Mouse (Mus musculus) left cerebral cortex, postnatal 4 days (tissue): Measurements from ENCODE around the gene Mrps7. TPM values are rescaled to one million over a fixed set of nuclear protein-coding genes. Genes with fewer than 3 reads are reported as not detected.
A peak's percentile ranks its signal among the peaks of the same experiment; 100 is the strongest.

Experiments
- DNase-seq: peaks from one replicate; pipeline ENCODE4 v3.0.0-alpha.2; 2022
- intact Hi-C: fragments of 180-260 bp; cut with DNase I; formaldehyde crosslinking; loops from one replicate; pipeline ENCODE4 v1.15.1; 2025
- total RNA-seq, 2 experiments: library from RNA; stranded (reverse); gene quantifications; 2 replicates each; pipeline ENCODE4 v1.2.3; 2021

Gene Mrps7
- total RNA-seq, 2 experiments from 2014 or later: 43.0 to 44.1 TPM

- DNase-seq: peak; percentile 82
- intact Hi-C loops: no loop called here
Observed at GRCm38 (mm10) chr11:115608421-115609399, 5.0 kb downstream of the Mrps7 start.

DNA sequence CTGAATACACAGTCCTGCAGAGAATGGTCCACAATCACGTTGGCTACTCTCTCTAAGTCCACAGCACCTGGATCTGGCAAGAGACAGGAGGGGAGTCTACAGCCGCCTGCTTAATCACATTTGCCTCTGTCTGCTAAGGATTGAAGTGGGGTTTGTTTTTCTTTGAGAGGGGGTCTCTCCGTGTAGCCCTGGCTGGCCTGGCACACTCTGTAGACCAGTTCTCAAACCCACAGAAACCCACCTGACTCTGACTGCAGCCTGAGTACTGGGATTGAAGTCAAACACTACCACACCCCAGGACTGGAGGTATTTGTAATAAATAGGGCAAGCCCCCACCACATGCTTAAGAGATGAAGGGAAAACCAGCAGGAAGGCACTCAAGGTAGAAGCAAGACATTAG, 5.9 kb downstream of the Mrps7 start:
- no peak for DNase-seq
- intact Hi-C loops: no loop called here

GRCm38 (mm10) chr11:115611173-115611572, 7.4 kb downstream of the Mrps7 start:
- no peak for DNase-seq
- intact Hi-C loops: no loop called here

GRCm38 (mm10) chr11:115612059-115612409, 8.3 kb downstream of the Mrps7 start:
- peak; percentile 85 for DNase-seq
- intact Hi-C loops: no loop called here

GRCm38 (mm10) chr11:115612410-115613137, 8.8 kb downstream of the Mrps7 start, which contains the start of gene Mif4gd:
TSS of gene Mif4gd (minus strand) at chr11:115612969.
- intact Hi-C loops: no loop called here
- peak; percentile 81 for DNase-seq

DNA sequence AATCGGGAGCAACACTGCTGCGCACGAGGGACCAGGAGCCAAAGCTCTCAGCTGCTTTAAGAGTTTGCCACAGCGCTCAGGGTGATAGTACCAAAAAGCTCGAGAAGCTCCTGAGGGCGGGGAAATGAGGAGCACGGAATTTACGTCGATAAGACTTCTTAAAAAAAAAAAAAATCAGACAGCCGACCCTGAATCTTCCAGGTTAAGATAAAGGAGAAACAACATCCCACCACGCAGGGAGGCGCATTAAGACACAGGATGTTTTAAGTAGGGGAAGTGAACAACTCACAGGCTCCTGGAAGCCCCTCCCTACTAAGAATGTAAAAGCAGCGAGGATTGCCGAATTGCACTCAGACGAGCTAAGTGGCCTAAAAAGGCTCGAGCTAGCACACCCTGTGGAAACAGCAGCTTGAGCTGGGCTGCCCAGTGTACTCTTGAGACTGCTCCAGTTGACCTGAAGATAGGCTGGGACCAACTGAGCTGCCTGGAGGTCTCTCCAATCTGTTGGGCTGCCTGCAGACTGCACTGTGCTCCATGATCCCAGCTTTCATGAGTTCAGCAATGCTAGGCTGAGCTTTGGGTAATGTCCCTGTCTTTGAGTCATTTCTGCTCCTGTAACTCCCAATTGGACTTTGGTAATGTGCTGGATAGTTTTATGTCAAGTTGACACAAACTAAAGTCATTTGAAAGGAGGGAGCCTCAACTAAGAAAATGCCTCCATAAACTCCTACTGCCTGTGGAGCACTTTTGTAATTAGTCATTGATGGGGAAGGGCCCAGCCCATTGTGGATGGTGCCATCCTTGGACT, 9.6 kb downstream of the Mrps7 start:
- intact Hi-C loops: no loop called here
- DNase-seq: no peak

- intact Hi-C loops: no loop called here
- DNase-seq: no peak
Observed at GRCm38 (mm10) chr11:115614346-115615107, 10.8 kb downstream of the Mrps7 start.

DNA sequence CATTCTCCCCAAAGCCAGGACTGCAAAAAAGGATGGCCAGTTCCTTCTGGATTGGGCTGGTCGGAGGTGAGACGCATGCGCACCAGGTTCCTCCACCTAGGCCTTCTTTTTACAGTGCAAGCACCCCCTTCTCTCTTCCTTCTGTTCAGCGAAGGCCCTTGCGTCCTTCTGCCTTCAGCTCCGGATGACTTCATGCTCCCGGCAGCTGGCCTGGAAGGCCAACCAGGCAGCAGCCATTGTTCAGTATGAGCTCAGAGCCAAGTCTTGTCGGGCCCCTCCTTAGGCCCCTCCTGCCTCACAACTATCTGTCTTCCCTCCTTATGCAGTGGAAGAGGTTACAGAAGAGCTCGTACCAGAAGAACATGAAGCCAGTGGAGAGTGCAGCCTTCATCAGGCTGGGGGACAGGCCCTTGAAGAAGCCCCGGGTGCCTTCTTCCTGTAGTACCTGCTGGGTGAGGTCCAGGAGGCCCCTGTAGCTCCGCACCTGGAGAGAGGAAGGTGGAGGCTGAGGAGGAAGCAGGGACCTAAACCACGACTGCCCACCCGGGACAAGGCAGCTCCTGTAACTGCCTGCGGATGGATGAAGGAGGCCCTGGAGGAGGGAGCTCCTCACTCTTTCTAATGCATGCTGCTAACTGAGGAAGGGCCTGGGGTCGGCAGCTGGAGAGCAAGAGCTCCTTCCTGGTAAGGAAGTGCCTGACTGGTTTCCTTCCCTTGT, 11.5 kb downstream of the Mrps7 start:
- DNase-seq: no peak
- intact Hi-C loops: no loop called here

DNA sequence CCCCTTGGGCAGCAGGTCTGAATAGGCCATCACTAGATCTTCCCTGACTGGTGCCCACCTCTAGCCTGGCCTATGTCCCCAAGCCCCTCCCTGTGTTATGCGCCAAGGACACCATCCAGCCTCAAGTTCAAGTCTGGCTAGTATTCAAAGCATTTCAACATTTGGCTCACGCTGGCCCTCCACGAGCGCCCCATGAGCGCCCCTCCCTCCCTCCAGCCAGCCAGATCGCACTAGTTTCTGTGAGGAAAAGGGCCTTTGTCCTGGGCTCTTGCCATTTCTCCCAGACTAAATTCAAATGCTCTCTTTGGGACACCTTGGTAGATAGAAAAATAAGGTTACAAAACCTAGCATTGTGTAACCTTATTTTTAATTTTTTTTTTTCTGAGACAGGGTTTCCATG, 12.2 kb downstream of the Mrps7 start:
- no peak for DNase-seq
- intact Hi-C loops: no loop called here

- intact Hi-C loops: no loop called here
- no peak for DNase-seq
Observed at GRCm38 (mm10) chr11:115616371-115616770, 12.6 kb downstream of the Mrps7 start.

DNA sequence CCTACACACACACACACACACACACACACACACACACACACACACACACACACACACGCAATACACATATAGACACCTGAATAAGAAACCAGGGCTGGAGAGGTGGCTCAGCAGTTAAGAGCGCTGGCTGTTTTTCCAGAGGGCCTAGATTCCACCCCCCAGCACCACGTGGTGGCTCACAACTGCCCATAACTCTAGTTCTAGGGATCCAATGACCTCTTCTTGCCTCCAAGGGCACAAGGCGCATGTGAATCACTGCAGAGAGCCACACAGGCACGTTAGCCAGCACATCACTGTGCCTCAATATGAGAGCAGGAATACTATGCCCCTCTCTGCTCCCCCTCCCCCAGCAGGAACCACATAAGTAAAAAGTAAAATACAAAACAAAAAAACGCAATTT, 13.2 kb downstream of the Mrps7 start:
- intact Hi-C loops: no loop called here
- no peak for DNase-seq

GRCm38 (mm10) chr11:115618001-115618400, 14.3 kb downstream of the Mrps7 start:
- no peak for DNase-seq
- intact Hi-C loops: no loop called here

DNA sequence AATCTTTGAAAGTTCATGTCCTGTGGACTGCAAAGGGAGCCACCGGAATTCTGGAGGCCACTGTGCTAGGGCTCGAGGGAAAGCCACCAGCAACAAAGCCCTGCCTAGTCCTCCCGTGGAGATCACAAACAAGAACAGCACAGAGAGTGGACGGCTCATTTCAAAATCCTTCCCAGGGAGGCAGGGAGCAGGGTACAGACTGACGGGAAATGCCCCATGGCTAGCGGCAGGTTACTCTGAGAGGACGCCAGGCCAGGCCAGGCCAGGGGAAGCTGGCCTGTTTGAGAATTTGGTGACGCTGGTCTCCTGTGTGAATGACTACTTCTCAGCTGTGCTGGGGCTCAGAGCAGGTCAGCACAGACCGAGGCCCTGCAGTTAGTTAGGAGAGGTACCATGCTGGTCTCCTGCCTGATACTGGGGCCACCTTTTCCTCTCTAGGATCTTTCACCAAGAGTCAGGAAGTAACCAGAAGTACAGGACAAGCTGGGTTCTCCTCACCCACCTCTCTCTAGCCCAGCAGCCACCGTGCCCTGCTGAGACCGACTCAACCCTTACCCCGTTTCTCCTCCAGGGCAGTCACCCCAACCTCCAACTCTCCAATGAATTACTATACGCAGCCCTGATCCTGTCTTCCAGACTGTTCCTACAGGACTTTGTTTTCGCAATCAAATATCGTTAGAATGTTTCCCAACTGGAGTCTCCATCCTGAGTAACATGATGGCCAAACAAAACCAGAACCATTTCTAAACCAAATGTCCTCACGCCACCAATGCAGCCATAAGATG, 15.2 kb downstream of the Mrps7 start:
- DNase-seq: no peak
- intact Hi-C loops: no loop called here

DNA sequence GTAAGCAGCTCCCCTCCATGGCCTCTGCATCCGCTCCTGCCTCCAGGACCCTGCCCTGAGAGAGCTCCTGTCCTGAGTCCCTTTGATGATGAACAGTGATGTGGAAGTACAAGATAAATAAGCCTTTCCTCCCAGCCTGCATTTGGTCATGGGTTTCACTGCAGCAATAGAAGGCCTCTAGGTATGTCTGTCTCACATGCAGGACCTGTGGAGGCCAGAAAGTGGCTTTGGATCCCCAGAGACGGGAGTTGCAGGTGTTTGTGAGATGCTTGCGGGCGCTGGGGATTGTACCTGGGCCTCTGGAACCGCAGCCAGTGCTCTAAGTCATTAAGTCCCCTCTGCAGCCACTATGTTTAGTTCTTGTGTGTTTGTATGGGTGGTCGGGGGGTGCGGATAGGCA, 16.2 kb downstream of the Mrps7 start:
- intact Hi-C loops: no loop called here
- DNase-seq: no peak

GRCm38 (mm10) chr11:115623487-115624070, 19.9 kb downstream of the Mrps7 start:
- intact Hi-C loops: no loop called here
- no peak for DNase-seq

DNA sequence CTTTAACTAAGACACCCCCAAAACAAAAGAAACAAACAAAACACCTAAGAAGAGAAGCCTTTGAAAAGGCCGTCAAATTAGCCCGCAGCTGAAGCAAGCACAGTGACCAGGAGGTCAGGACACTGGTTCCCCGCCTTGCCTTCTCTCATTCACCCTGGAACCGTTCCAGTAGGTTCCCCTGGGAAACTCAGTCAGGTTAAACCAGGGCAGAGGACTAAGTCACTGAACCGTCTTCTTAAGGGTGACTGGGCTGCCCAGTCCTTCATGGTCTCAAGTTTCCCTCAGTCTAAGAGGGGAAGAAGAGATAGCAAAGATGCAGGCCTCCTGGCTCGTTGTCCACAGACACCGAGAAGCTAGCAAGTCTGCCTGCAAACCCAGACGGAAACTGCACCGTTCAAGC, 22.2 kb downstream of the Mrps7 start:
- intact Hi-C loops: no loop called here
- DNase-seq: no peak

DNA sequence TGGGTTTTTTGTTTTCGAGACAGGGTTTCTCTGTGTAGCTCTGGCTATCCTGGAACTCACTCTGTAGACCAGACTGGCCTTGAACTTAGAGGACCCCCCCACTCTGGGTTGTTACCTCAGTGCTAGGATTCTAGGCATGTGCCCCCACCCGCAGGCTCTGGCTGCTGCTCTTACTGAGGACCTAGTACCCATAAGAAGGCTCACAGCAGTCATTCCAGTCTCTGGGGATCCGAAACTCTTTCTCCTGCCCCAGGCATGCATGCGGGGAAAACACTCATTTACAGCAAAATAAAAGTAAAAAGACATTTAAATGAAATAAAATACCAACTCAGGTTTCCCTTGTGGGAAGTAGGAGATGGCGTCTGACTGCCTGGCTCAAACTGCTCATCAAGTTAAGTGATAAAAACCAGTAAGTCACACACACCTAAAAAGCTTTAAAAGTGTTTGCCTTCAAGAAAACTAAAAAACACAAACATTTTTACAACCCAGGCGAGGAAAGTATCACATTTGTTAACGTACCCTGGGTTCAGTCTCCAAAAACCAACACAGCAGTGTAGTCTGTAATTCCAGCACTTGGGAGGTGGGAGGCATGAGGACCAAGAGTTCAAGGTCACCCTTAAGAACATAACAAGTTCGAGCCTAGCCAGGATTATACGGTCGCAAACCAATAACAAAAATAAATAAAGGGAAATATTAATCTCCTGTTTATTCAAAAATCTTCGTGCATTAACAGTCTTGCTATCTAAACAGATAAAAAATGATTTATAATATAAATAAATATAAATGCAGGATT, 23.3 kb downstream of the Mrps7 start:
- no peak for DNase-seq
- intact Hi-C loops: no loop called here
